Mouse (Mus musculus): ENCODE measurements around the gene Mapk14. TPM values are rescaled to one million over a fixed set of nuclear protein-coding genes. Genes with fewer than 3 reads are reported as not detected.
"Not testable (repeated sequence)": the region's sequence is repeated elsewhere in the genome, so short reads cannot be mapped to it uniquely, and the experiment has no call there.

Gene Mapk14
- total RNA-seq, 2 experiments from 2014 or later = 51.3 to 59.4 TPM

DNA sequence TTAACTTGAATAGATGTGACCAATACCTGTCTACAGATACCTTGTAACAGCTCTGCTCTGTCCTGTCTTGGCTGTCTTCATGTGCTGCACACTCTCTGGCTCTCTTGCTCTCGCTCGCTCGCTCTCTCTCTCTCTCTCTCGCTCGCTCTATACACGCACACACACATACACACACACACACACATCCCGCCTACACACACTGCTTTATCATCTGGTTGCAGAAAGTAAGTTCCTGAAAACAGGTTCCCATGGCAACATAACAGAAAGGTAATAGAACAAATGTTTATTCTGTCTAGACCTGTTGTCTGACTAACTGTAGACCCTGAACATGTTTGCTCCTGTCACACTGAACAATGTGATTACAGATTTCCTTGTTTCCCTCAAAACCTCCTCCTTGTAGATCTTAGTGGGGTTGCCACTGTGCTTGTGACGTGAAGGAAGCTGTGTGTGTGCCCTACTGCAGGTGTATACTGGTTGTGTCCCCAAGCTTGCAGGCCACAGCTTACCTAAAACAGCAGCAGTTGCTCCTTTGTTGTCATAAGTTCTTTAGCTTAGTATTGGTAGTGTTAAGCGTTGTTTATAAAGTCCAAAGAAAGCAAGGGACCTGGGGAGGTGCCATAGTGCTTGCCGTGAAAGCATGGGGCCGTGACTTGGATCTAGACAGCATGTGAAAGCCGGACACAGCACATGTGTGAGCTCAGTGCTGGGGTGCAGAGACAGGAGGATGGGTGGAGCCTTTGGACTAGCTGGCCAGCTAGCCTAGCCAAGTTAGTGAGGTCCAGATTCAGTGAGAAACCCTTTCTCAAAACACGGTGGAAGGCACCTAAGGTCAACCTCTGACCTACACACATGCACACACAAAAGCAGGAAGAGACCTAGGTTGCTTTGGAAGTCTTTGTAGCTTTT, 6.4 kb downstream of the Mapk14 start:
- peak; percentile 57 to 58 for DNase-seq

DNA sequence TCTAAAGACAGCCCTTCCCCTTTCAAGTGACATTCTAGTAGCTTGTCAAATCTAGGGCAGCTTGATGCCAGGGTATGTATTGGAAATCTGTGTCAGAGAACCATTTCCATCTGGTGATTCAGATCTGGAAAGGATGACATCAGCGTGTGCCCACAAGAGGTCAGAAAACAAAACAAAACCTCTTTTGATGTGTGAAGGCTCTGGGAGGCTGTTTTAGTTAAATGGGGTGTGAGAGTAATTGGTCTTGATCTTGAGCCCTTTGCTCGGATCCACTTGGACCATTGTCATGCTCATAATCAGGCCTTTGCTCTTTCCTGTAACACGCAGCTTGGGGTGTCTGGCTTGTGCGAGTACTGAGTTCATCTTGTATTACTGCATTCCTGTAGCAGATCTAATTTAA, 7.1 kb downstream of the Mapk14 start:
- no peak for DNase-seq

DNA sequence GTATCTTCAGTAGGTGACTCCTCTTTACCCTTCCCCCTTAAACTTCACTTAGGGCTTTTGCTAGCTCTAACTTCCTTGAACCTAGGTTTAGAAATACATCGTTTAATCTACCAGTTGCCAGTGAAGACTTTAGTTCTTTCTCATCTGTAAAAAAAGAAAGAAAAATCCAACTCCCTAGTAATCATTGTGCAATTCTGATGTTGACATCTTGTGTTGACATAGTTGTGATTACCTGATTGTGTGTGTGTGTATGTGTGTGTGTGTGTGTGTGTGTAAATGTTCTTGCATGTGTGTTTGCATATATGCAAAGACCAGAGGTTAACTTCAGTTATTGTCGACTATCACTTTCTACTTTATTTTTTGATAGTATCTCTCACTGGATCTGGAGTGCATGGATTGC, 7.5 kb downstream of the Mapk14 start:
- DNase-seq = no peak

DNA sequence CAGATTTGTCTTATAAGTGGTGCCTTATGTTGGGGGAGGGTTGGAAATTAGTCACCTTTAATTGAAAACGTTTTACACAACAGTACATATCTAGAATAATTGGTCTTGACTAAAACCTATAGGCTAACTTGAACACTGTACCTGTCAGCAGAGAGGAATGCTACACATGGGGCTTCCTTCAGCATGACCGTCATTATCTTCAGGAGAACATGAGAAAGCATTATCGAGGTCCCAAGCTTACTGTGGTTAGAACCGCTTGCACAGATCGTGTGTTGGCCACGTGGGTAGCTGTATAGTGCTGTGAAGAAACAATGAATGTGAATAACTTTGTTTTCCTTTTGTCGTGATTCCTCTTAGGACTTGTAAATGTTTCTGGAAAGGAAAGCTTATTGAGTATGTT, 8.7 kb downstream of the Mapk14 start:
- no peak for DNase-seq

DNA sequence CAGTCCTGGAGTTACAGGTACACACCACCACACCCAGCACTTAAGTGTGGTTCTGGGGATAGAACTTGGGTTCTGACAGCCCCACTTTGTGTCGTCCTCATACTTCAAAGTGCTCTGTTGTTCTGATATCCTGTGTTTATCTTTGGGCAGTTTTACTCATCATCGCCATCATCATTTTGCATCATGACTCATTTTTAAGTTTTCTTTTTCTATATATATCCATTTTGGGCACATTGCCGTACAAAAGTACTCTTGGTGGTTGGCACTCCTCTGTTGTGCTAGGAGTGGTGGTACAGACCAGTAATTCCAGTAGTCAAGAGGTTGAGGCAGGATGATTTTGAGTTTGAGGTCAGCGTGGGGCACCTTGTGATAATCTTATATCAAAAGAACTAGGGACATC, 10.0 kb downstream of the Mapk14 start:
- no peak for DNase-seq

DNA sequence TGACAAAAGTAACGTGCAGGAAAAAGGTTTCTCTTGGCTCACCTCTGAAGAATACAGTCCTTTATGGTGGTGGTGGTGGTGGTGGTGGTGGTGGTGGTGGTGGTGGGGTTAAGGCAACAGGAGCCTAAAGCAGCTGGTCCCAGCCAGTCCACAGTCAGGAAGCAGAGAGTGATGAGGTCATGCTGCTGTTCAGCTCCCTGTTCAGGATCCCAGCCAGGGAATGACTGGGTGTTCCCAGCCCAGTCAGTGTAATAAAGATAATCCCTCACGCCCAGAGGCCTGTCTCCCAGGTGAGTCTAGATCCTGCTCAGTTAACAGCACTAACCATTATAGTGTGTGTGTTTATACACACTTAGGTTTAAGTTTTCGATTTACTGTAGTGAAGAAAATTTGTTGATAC, 10.6 kb downstream of the Mapk14 start:
- peak in 1 of 2 experiments; percentile 42 for DNase-seq

DNA sequence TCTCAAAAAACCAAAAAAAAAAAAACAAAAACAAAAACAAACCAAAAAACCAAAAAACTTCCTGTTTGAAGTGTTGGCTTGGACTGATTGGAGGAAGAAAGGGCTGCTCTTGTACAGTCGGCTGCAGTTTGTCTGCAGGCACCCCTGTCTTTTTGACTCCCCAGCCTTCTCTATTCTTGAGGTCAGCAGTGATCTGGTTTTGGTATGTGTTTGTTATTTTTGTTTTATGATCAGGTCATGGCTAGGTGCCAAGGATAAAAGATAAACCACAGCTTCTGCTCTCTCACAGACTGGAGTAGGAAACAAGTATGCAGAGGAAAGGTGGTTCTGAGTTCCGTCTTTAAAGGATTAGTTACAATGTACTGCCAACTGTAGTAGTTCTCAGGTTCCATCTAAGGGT, 11.5 kb downstream of the Mapk14 start:
- peak in 1 of 2 experiments; percentile 44 for DNase-seq

DNA sequence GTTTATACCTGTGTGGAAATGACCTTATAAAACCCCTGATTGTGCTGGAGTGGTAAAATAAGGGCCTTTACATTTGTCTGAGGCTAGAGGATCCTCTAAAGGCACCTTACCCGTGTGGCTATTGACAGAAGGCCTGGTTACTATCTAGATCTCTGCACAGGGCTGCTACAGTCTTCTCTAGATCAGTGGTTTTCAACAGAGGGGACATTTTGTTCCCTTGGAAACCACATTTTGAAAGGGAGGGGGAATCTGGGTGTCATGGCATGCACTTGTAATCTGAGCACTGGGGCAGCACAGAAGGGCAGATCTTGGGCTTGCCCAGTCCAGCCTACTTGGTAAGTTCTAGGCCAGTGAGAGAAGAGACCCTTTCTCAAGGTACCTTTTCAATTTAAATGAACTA, 15.6 kb downstream of the Mapk14 start:
- peak in 1 of 2 experiments; percentile 42 for DNase-seq

DNA sequence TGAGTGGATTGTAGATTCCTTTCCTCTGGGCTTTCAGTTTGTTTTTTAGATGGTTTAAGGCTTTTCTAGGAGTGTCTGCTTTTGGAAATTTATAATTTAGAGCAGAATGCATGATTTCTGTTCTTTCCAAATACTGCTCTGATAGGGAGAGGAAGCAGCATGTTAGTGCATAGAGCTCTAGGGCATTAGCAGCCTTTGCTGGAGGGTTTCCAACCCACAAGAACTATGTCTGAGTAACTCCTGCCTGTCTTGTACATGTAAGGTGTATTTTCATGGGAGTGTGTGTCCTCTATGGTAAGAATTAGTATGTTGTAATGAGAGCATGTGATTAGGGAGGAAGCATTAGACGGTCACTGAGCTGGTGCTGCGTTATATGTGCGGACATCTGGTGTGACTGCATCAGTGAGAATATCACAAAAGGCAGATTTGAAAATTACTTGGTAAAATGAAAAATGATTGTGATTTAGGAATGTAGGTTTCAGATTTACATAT, 16.1 kb downstream of the Mapk14 start:
- DNase-seq = no peak

DNA sequence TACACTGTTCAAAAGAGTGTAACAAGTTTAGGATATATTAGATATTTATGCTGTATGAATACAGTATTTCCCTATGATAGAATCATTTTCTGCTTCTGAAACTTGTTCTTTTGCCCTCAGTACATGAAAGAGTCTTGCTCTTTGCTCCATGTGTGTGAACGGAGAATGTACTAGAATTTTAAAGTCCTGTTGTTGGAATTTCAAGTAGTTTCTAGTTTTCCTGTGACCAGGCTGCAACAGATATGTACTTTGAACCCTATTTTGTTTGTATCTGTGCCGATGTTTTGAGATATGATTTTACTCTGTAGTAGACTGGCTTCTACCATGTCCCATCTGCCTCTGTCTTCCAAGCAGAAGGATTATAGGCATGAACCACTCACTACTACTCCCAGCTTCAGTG, 16.7 kb downstream of the Mapk14 start:
- DNase-seq = no peak

DNA sequence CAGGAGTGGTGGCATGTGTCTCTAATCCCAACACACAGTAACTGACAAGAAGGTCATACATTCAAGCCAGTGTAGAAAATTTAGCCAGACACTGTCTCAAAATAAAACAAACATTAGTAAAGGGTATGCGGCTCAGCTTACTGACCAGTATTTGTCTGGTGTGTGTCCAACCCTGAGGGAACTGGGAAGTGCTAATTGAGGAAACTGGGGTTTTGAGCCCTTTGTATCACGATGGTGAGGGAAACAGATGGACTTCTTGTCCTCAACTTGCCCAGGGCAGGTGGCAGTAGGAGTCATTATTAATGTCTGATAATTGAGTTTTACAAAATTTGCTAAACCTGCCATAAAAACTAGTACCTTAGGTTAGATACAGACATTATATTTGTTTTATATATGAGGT, 17.9 kb downstream of the Mapk14 start:
- peak in 1 of 2 experiments; percentile 54 for DNase-seq

DNA sequence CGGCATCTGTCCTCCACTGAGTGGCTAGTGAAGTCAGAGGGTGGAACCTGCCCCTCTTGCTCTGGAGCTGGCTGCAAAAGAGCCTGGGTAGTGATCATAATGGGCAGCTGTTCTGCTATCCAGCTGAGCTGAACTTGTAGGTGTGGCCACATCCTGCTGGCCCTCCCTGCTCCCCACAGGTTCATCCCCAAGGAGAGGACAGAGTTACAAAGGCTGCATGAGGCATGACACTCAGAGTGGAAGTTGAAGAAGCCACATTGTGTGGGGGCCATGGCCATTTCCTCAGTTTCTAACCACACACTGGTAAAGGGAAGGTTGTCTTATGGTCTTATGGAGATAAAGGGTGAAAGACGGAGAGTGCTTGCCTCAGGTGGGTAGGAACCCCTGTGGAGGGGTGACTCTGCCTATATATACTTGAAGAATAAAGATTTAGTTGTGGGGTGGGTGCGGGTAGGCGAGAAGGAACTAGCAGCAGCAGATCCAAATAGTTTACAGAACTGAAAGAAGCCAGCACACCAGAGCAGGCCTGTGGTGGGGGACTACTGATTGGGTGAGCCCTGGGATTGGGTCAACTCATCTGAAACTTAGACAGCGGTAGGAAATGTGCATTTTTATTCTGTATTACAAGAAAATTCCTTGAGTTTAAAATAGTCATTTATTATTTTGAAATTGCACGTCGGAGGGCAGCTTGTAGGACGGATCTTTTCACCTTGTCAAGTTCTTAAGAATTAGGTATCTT, 18.6 kb downstream of the Mapk14 start:
- peak; percentile 35 to 42 for DNase-seq

DNA sequence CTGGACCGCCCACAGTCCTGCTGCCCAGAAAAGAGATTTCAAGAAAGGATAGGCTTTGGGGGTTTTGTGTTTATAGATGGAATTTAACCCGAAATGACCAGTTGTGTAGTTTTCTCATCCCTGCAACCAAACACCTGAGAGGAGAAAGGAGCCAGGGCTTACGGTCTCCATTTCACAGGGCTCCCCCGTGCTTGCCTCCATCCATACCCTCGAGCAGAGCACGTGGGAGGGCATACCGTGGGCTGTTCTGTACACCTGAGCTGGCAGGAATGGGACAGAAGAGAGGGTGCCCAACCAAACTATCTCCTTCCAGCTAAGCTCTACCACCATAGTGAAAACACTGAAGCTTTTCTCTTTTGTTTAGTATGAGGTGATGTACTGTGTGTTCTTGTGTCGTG, 19.2 kb downstream of the Mapk14 start:
- no peak for DNase-seq

DNA sequence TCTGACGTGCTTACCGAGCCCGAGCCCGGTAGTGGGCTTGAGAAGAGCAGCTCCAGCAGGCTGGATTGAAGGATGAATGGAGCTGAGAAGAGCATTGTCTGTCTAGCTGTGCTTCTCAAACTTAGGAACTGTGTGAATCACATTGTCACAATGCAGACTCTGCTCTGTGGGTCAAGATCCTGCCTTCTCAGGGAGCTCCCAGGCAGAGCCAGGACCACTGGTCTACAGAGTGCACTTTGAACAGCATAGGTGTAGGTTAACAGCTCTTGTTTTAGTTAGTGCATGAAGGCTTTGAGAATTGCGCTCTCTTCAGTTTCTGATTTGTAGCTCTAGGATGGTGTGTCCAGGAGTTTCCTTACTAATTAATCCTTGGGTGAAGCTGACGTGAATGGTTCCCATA, 20.1 kb downstream of the Mapk14 start:
- DNase-seq = no peak

DNA sequence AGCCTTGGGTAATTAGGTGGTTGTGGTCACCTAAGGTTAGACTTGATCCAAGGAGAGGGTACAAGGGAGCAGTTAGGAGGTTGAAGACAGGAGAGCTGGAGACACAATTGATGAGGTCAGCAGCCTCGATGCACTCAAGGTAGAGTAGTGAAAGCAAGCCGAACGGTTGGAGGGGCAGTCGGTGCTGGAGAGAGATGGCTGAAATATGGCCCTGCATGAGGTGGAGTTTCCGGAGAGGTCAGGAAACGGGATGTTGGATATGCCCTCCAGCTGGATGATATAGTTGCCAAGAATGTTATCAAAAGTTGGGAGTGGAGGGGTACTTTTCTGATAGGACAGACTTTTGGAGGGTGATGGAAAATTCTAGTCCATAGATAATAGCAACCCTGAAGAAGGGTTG, 21.2 kb downstream of the Mapk14 start:
- DNase-seq = peak in 1 of 2 experiments; percentile 39

DNA sequence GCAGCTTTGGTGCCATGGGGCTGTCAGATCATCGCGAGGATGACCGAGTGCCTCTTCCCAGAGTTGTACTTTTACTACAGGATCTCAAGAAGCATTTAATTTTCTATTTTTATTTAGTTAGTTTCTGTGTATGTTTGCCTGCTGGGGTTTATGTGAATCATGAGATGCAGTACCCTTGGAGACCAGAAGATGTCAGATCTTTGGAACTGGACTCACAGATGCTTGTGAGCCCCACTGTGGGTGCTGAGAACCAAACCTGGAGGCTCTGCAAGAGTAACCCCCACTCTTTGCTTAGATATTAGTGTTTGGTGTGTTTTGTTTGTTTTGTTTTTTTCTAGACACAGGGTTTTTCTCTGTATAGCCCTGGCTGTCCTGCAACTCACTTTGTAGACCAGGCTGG, 22.9 kb downstream of the Mapk14 start:
- DNase-seq = no peak

DNA sequence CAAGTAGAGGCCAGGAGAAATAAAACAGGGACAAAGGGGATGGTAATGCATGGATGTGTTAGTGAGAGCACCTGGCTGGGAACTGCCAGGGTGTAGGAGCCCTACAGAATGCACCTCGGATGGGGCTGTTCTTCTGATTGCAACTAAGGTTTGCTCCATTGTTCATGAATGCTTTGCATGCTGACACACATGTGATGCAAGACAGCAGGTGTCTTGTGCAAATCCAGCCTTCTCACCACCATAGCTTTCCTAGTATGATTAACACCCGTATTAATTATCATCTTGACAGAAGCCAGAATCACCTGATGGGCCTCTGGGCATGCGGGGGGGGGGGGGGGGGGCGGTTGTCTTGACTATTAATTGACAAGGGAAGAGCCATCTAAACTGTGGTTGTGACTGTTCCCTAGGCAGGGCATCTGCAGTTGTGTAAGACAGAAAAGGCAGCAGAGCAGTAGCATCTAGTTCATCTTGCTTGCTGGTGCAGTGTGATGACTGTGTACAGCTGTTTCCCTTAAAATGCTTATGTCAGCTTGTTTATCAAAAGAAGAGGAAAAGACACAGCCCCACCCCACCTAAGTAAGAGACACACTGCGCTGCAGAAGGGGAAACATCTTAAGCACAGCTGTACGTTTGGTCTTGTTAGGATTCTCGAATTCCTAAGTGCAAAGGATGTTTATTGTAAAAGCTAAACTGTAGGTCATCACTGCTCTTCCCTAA, 24.9 kb downstream of the Mapk14 start:
- DNase-seq = peak in 1 of 2 experiments; percentile 39

DNA sequence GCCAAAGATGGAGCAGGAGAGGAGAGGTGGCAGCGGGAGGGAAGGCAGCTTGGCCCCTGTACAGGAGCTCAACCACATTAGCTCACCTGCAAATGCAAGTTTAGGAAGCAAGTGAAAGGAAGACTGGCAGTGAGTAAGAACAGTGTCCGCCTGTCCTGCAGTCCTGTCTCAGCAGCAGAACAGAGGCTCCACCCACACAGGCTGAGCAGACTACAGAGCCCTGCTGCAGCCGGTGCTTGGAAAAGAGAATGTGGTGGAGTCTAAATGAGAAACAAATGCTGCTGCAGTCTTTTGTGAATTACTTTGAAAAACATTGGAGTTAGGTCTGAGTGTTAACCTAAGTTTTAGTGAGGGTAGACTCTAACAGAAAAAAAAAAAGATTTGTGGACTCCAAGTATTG, 26.4 kb downstream of the Mapk14 start:
- no peak for DNase-seq

DNA sequence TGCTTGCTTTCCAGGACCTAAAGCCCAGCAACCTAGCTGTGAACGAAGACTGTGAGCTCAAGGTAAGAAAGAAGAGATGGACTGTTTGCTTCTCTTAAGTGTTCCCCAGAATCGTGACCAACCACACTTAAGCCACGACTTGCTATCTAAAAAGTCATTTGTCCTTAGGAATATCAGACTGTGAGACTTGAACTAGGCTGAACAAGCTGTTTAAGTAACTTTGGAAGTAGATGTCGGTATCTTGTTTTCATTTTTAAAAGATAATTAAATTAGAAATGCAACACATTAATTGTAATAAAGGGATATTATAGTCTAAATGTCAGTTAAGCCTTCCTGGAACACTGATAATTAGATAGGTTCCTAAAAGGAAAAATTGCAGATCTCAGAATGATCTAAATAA, 34.7 kb downstream of the Mapk14 start, which contains the start of gene AC170998.1:
AC170998.1 (plus strand) TSS at position 301 of the 400 bp plus-strand sequence.
- DNase-seq = no peak

DNA sequence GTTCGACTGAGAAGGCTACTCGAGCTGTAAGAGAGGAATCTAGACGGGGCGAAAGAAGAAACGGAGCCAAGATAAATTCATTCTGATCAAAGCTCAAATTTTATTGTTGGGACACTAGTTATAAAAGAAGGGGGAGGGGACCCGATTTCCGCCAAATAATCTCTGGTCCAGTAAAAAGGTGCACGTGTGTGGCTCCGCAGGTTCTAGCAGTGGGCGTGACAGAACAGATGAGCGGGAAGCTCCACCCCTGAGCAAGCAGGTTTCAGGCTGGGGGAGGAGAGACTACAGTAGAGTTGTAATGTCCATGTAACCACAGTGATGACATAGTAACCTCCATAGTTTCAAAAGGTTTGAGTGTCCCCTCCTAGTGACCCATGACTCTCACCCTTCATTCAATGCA, 36.4 kb downstream of the Mapk14 start:
- DNase-seq = not testable (repeated sequence)

DNA sequence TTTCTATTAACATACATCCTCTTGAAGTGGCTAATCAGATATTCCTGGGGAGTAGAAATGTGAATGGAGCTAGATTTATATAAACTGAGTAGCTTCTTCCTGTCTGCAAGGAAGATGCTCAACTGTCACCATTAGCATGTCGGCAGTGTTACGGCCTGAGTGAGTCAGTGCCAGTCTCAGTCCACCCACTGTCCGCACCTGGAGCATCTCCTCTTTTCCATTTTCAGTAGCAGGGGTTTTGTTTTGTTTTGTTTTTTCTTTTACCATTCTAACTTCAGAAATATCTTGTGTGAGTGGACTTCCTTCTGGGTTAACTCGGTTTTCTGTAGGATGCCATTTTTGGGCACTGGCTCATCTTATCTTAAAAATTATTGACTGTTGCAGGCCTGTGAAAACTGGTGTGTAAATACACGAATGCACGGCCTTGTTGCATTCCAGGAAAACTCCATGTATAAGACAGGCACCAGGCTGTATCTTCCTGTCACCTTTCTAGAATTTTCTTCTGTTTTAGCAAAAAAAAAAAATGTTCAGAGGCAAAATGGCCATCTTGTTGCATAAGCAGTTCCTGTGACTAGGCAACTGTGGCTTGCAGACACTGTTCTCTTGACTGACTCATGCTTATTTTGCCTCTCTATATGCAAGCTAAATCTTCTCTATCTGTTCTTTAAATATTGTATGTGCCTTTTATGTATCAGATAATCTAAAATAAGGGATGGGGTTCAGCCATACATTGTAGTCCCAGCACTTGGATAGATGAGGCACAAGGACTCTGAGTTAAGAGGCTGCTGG, 44.4 kb downstream of the Mapk14 start:
- no peak for DNase-seq

DNA sequence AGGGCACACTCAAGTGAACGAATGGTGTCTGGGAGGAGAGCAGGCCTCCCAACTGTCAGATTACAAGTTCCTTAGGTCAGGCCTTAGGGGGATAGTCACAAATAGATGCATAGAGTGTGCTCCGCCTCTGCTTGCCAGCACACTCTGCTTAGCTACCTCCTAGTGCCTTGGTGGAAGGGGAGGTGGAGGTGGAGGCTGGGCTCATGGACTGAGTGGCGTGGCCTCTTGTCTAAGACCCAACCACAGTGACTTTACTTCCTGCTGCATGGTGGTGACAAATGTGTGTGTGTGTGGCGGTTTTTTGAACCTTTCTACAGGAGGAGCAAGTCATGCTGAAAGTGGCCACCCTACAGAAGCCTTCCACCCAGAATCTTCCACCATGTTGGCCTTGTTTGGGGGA, 45.4 kb downstream of the Mapk14 start:
- DNase-seq = no peak

Measured in heart, adult 18-20 months (tissue).